In the genomic region with DNA sequence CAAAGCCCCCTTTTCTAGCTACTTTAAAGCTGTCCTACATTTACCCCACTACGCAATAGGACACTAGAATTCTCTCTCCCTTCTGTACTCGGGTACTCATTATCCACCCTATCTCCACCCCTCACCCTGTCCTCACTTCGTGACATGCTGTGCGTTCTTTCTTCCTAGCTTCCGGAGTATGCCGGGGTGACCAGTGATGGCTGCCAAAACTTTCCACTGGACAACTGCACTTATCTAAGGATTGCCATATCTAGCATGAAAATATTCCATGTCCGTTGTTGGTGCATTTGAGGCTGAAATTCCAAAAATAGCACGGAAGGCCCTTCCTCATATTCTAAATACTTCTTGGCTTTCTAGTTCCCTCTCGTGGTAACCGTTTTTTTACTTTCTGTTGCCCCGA, we compare ENCODE assay signal across 27 mouse cellular contexts. TPM values are rescaled to one million over a fixed set of nuclear protein-coding genes. Genes with fewer than 3 reads are reported as not detected.
DNase-seq lines count a peak whose midpoint lies in the region; ATAC-seq and TF ChIP-seq lines count a peak whose summit lies in the region.
"Had no signal": no experiment of that assay in that cellular context is flagged by ENCODE, and none has a peak within 500 bp of the region (broad histone marks: within the 10 kb centered on the region; RNA-seq: fewer than 3 reads in every experiment).

No protein-coding gene starts in this region.

- H3K27me3 ChIP-seq in lung, embryonic 15.5 days = no peaks in the 10 kb centered on the region
- no peaks in the 10 kb centered on the region for H3K27me3 ChIP-seq in heart, embryonic 11.5 days (ENCODE audit: control insufficient read depth, insufficient read depth, low read length)
- H3K27me3 ChIP-seq in heart, embryonic 15.5 days = no peaks in the 10 kb centered on the region
- H3K27me3 ChIP-seq: CH12.LX; embryonic facial prominence, embryonic 13.5 days; forebrain, embryonic 12.5 days; intestine, embryonic 15.5 days; limb, embryonic 15.5 days; neural tube, embryonic 13.5 days had no signal

- H3K36me3 ChIP-seq in lung, embryonic 15.5 days = no peaks in the 10 kb centered on the region
- no peaks in the 10 kb centered on the region for H3K36me3 ChIP-seq in heart, embryonic 11.5 days (ENCODE audit: control insufficient read depth, insufficient read depth, low read length)
- H3K36me3 ChIP-seq in heart, embryonic 15.5 days = no peaks in the 10 kb centered on the region
- H3K36me3 ChIP-seq: embryonic facial prominence, embryonic 13.5 days; forebrain, embryonic 12.5 days; G1E; intestine, embryonic 15.5 days; limb, embryonic 15.5 days; neural tube, embryonic 13.5 days had no signal

- peak; percentile 62; the same call in 1 of the 2 replicates for ATAC-seq in lung, embryonic 15.5 days (ENCODE audit: borderline replicate concordance, extremely low read depth, low FRiP score, low TSS enrichment)
- no peak for ATAC-seq in heart, embryonic 11.5 days (replicated peaks; ENCODE audit: insufficient number of reproducible peaks, low FRiP score, low TSS enrichment)
- peak; percentile 77; the same call in 1 of the 2 replicates for ATAC-seq in heart, embryonic 15.5 days (replicated peaks; ENCODE audit: insufficient number of reproducible peaks, insufficient read depth, low FRiP score, low read depth)
- 0 out of 2 replicates have a peak, but pooled peaks have one; percentile 11 for ATAC-seq in megakaryocyte progenitor cell, adult 5-6 weeks (replicated peaks; ENCODE audit: poor library complexity)
- ATAC-seq: activated CD4-positive, CD25-positive, alpha-beta regulatory T cell, adult 4 months; hindbrain, embryonic 16.5 days; intestine, embryonic 15.5 days had no signal

- no peak overlapping the region for H3K4me2 ChIP-seq in lung, embryonic 15.5 days
- H3K4me2 ChIP-seq in heart, embryonic 11.5 days = peak overlapping the region; percentile 8; the same call in 1 of the 2 replicates
- H3K4me2 ChIP-seq in heart, embryonic 15.5 days = peak overlapping the region; percentile 48
- H3K4me2 ChIP-seq: embryonic facial prominence, embryonic 13.5 days; forebrain, embryonic 12.5 days; intestine, embryonic 15.5 days; limb, embryonic 15.5 days; neural tube, embryonic 13.5 days had no signal

- WGBS in lung, embryonic 15.5 days = 33% methylated on average over 11 of the region's 11 CpGs
- 39% methylated on average over 11 of the region's 11 CpGs for WGBS in lung, adult 2 months
- WGBS in heart, embryonic 11.5 days (ENCODE audit: insufficient replicate concordance) = 27% methylated on average over 11 of the region's 11 CpGs
- WGBS in heart, embryonic 15.5 days = 16% methylated on average over 11 of the region's 11 CpGs

- H3K4me1 ChIP-seq in lung, embryonic 15.5 days = peaks cover 6% of the 10 kb centered on the region; the same call in 1 of the 2 replicates
- H3K4me1 ChIP-seq in lung, adult 2 months (ENCODE audit: control insufficient read depth, insufficient read depth, low read length) = peaks cover 2% of the 10 kb centered on the region; the same call in 1 of the 2 replicates
- peaks cover 15% of the 10 kb centered on the region for H3K4me1 ChIP-seq in heart, embryonic 11.5 days (ENCODE audit: control insufficient read depth, insufficient read depth, low read length)
- peaks cover 31% of the 10 kb centered on the region for H3K4me1 ChIP-seq in heart, embryonic 15.5 days (replicated peaks)
- H3K4me1 ChIP-seq: intestine, embryonic 15.5 days had no signal

- no peak for DNase-seq in lung, adult 2 months
- no peak for DNase-seq in thymus, postnatal 14 days
- DNase-seq in adipocyte (ENCODE audit: low spot score) = no peak
- DNase-seq: adrenal gland, postnatal 10 days; B cell, adult 2 months; cerebellum, adult 2 months; cerebellum, postnatal 25 days; gastrocnemius, postnatal 36 days; kidney, adult 9 months; kidney, postnatal 14 days; left cerebral cortex, postnatal 4 days; midbrain, embryonic 14.5 days; thymus, postnatal 25 days had no signal

- no peak overlapping the region for H3K9ac ChIP-seq in lung, embryonic 15.5 days
- H3K9ac ChIP-seq in heart, embryonic 11.5 days (ENCODE audit: low read depth, low read length) = no peak overlapping the region
- no peak overlapping the region for H3K9ac ChIP-seq in heart, embryonic 15.5 days
- H3K9ac ChIP-seq: embryonic facial prominence, embryonic 13.5 days; forebrain, embryonic 12.5 days; intestine, embryonic 15.5 days; limb, embryonic 15.5 days; neural tube, embryonic 13.5 days had no signal

- TF ChIP-seq POLR2A in lung, adult 2 months (IDR thresholded peaks at IDR 0.05; ENCODE audit: borderline replicate concordance, extremely low read depth, low read depth, low read length) = no peak

- H3K4me3 ChIP-seq in lung, embryonic 15.5 days = no peak overlapping the region
- no peak overlapping the region for H3K4me3 ChIP-seq in lung, adult 2 months (replicated peaks; ENCODE audit: extremely low read depth, low read depth, low read length)
- no peak overlapping the region for H3K4me3 ChIP-seq in heart, embryonic 11.5 days (ENCODE audit: low read depth, low read length)
- 0 out of 2 replicates have a peak overlapping the region, but pooled peaks have one; percentile 10 for H3K4me3 ChIP-seq in heart, embryonic 15.5 days
- H3K4me3 ChIP-seq: embryonic facial prominence, embryonic 13.5 days; erythroblast, embryonic 14.5 days; forebrain, embryonic 12.5 days; intestine, embryonic 15.5 days; limb, embryonic 15.5 days; neural tube, embryonic 13.5 days had no signal

- no peak for TF ChIP-seq CTCF in lung, adult 2 months (IDR thresholded peaks at IDR 0.05; ENCODE audit: insufficient read depth, low read length)

- no peaks in the 10 kb centered on the region for H3K9me3 ChIP-seq in lung, embryonic 15.5 days
- no peaks in the 10 kb centered on the region for H3K9me3 ChIP-seq in heart, embryonic 11.5 days (replicated peaks; ENCODE audit: control insufficient read depth, low read length)
- no peaks in the 10 kb centered on the region for H3K9me3 ChIP-seq in heart, embryonic 15.5 days (replicated peaks)
- H3K9me3 ChIP-seq: embryonic facial prominence, embryonic 13.5 days; forebrain, embryonic 12.5 days; intestine, embryonic 15.5 days; limb, embryonic 15.5 days; neural tube, embryonic 13.5 days had no signal

- no peak overlapping the region for H3K27ac ChIP-seq in lung, embryonic 15.5 days
- peak overlapping the region; percentile 59; the same call in 1 of the 2 replicates for H3K27ac ChIP-seq in heart, embryonic 11.5 days (ENCODE audit: low read depth, low read length)
- peak overlapping the region; percentile 68 for H3K27ac ChIP-seq in heart, embryonic 15.5 days
- H3K27ac ChIP-seq: embryonic facial prominence, embryonic 13.5 days; forebrain, embryonic 12.5 days; intestine, embryonic 15.5 days; limb, embryonic 15.5 days; neural tube, embryonic 13.5 days had no signal

RNA-seq across cellular contexts. Expression of a gene that starts 54.5 kb away (rescaled TPM):
- polyA plus RNA-seq in lung, embryonic 15.5 days (2015; fragmentation: Nextera tagmentation; extraction: Ambion mirVana) = 3.9 and 4.3 TPM in 2 replicates
- 3.0 and 4.0 TPM in 2 replicates for polyA plus RNA-seq in lung, adult 2 months (2012; rRNA removed)
- polyA plus RNA-seq in heart, embryonic 11.5 days (2014; fragmentation: Nextera tagmentation; extraction: Ambion mirVana) = 4.1 and 4.4 TPM in 2 replicates
- 3.5 and 4.8 TPM in 2 replicates for polyA plus RNA-seq in heart, embryonic 15.5 days (2015; fragmentation: Nextera tagmentation; extraction: Ambion mirVana)
- 7.2 and 8.5 TPM in 2 replicates for total RNA-seq in megakaryocyte progenitor cell, adult 5-6 weeks (2015)
- 5.9 and 11.7 TPM in 2 replicates for total RNA-seq in megakaryocyte progenitor cell, adult 5-6 weeks (2017)
- total RNA-seq: CH12.LX had no signal
- polyA plus RNA-seq: G1E had no signal
